Mouse (Mus musculus) myocyte (in vitro differentiated cells): ENCODE data around the gene Icam1. TPM values are rescaled to one million over a fixed set of nuclear protein-coding genes. Genes with fewer than 3 reads are reported as not detected.

Source experiments
- H3K27me3 ChIP-seq: one replicate; pipeline ENCODE4 v1.6.1; 2011; ENCODE audit not compliant: control insufficient read depth, insufficient read depth, insufficient read length
- H3K36me3 ChIP-seq: one replicate; pipeline ENCODE4 v1.6.1; 2011; ENCODE audit not compliant: control insufficient read depth, insufficient read depth
- H3K4me2 ChIP-seq: one replicate; pipeline ENCODE4 v1.6.1; 2011; ENCODE audit warnings: low read depth, control low read depth
- H3K4me3 ChIP-seq: one replicate; pipeline ENCODE4 v1.5.1; 2011; ENCODE audit warnings: mild to moderate bottlenecking, control low read depth, moderate library complexity
- H3K79me2 ChIP-seq: one replicate; pipeline ENCODE4 v1.6.1; 2011; ENCODE audit not compliant: control insufficient read depth, insufficient read depth
- H3ac ChIP-seq: one replicate; pipeline ENCODE4 v1.6.1; 2011; ENCODE audit not compliant: control insufficient read depth, insufficient read length
- CEBPB ChIP-seq: IDR thresholded peaks from 2 replicates; pipeline ENCODE4 v1.6.1; 2011; ENCODE audit warnings: mild to moderate bottlenecking, moderate library complexity; ENCODE audit not compliant: poor library complexity, insufficient read depth, severe bottlenecking
- E2F4 ChIP-seq: IDR thresholded peaks from one replicate; pipeline ENCODE4 v1.6.1; 2011; ENCODE audit warnings: mild to moderate bottlenecking, control low read depth, moderate library complexity; ENCODE audit not compliant: insufficient read depth
- MAX ChIP-seq: IDR thresholded peaks from one replicate; pipeline ENCODE4 v1.6.1; 2011; ENCODE audit warnings: low read depth, mild to moderate bottlenecking, control low read depth
- MYOD1 ChIP-seq, 3 experiments: IDR thresholded peaks; one replicate each; pipeline ENCODE4 v1.6.1; 2011; ENCODE audit warnings: control low read depth in 2 of 3, low read depth in 2 of 3, mild to moderate bottlenecking in 2 of 3, moderate library complexity in 1 of 3; ENCODE audit not compliant: insufficient read length in 2 of 3, control insufficient read depth in 1 of 3
- MYOG ChIP-seq, 3 experiments: IDR thresholded peaks; one replicate each; pipeline ENCODE4 v1.6.1; 2011; ENCODE audit warnings: control low read depth in 2 of 3, low read depth in 2 of 3, mild to moderate bottlenecking in 2 of 3; ENCODE audit not compliant: insufficient read length in 2 of 3, control insufficient read depth in 1 of 3, insufficient read depth in 1 of 3
- POLR2A ChIP-seq: IDR thresholded peaks from one replicate; pipeline ENCODE4 v1.6.1; 2011; ENCODE audit warnings: low read depth, mild to moderate bottlenecking, control low read depth, moderate library complexity; ENCODE audit not compliant: insufficient read length
- POLR2AphosphoS2 ChIP-seq: IDR thresholded peaks from one replicate; pipeline ENCODE4 v1.6.1; 2011; ENCODE audit warnings: low read depth, control low read depth; ENCODE audit not compliant: insufficient read length
- REST ChIP-seq: IDR thresholded peaks from one replicate; pipeline ENCODE4 v1.6.1; 2011; ENCODE audit warnings: mild to moderate bottlenecking, control low read depth, moderate library complexity; ENCODE audit not compliant: insufficient read depth, insufficient read length
- SRF ChIP-seq: IDR thresholded peaks from one replicate; pipeline ENCODE4 v1.6.1; 2011; ENCODE audit warnings: low read depth; ENCODE audit not compliant: control insufficient read depth, insufficient read length
- TCF12 ChIP-seq: IDR thresholded peaks from one replicate; pipeline ENCODE4 v1.6.1; 2011; ENCODE audit warnings: mild to moderate bottlenecking, control low read depth; ENCODE audit not compliant: poor library complexity, insufficient read depth, severe bottlenecking
- TCF3 ChIP-seq: IDR thresholded peaks from one replicate; pipeline ENCODE4 v1.6.1; 2011; ENCODE audit warnings: low read depth, control low read depth; ENCODE audit not compliant: insufficient read length
- USF1 ChIP-seq: IDR thresholded peaks from one replicate; pipeline ENCODE4 v1.6.1; 2011; ENCODE audit warnings: low read depth, mild to moderate bottlenecking, control low read depth, moderate library complexity
- polyA plus RNA-seq: library from polyadenylated mRNA; unstranded; fragments of >200 nt; fragmentation: generic; extraction: Trizol; gene quantifications from one replicate; pipeline ENCODE4 v1.2.1, GENCODE M21; 2012; ENCODE audit warnings: missing spikeins

The Icam1 gene
- polyA plus RNA-seq, 1 experiment, result 0.06 TPM

DNA sequence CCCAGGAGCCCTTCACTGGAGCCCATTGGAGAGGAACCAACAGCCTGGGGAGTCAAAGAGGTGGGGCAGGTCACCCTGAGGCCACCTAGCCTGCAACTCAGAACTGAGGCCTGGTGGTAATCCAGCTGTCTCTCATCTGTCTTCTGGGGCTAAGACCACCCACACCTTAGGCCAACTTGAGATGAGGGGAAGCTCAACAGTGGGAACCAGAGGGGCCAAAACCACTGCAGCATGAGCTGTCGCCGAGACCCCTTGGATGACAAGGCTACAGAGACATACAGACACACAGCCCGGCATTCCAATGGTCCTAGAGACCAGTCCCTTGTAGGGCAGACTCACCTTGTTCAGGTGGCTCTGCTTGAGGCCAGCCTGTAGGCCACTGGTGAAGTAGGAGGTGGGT, 59.8 kb downstream of the Icam1 start:
- no peak overlapping the region for H3ac ChIP-seq
- no peak overlapping the region for H3K4me3 ChIP-seq
- no peak overlapping the region for H3K4me2 ChIP-seq
- H3K36me3 ChIP-seq, result peaks cover 14% of the 10 kb centered on the region
- peaks cover 23% of the 10 kb centered on the region for H3K79me2 ChIP-seq
- no peaks in the 10 kb centered on the region for H3K27me3 ChIP-seq
- TF ChIP-seq MYOG (IDR thresholded peaks at IDR 0.05; ENCODE audit: control insufficient read depth in 1 of 3, insufficient read depth in 1 of 3, insufficient read length in 2 of 3, low read depth in 2 of 3) (no peak), CEBPB (no peak), POLR2AphosphoS2 (no peak), MYOD1 (IDR thresholded peaks at IDR 0.05; ENCODE audit: control insufficient read depth in 1 of 3, insufficient read length in 2 of 3, low read depth in 2 of 3) (no peak), TCF12 (no peak), SRF (no peak), E2F4 (no peak), REST (no peak), TCF3 (no peak), USF1 (no peak), MAX (no peak), POLR2A (no peak)

Other genes starting within 250 kb of the Icam1 start
- gene Col5a3, start 200.9 kb upstream of the Icam1 start, polyA plus RNA-seq, result 70.3 TPM
- gene Rdh8, start 197.5 kb upstream of the Icam1 start, polyA plus RNA-seq, result not detected
- gene A230050P20Rik, start 147.3 kb upstream of the Icam1 start, polyA plus RNA-seq, result 4.6 TPM
- gene Angptl6, start 136.3 kb upstream of the Icam1 start, polyA plus RNA-seq, result 12.6 TPM
- 44.3 TPM for gene Ppan, start 127.8 kb upstream of the Icam1 start, polyA plus RNA-seq
- gene Eif3g, start 117.4 kb upstream of the Icam1 start, polyA plus RNA-seq, result 202 TPM
- gene Dnmt1, start 56.1 kb upstream of the Icam1 start, polyA plus RNA-seq, result 22.1 TPM
- gene S1pr2, start 39.2 kb upstream of the Icam1 start, polyA plus RNA-seq, result 5.5 TPM
- gene Mrpl4, start 13.2 kb upstream of the Icam1 start, polyA plus RNA-seq, result 110 TPM
- gene Icam4, start 13.4 kb downstream of the Icam1 start, polyA plus RNA-seq, result 0.73 TPM
- gene Icam5, start 16.1 kb downstream of the Icam1 start, polyA plus RNA-seq, result 0.25 TPM
- 0.26 TPM for gene Zglp1, start 51.1 kb downstream of the Icam1 start, polyA plus RNA-seq
- 0.42 TPM for gene Gm49373, start 57.1 kb downstream of the Icam1 start, polyA plus RNA-seq
- 75.0 TPM for gene Fdx1l, start 57.6 kb downstream of the Icam1 start, polyA plus RNA-seq
- 2.2 TPM for gene Gm38431, start 76.0 kb downstream of the Icam1 start, polyA plus RNA-seq
- 24.6 TPM for gene Raver1, start 76.0 kb downstream of the Icam1 start, polyA plus RNA-seq
- 11.4 TPM for gene Tyk2, start 115.3 kb downstream of the Icam1 start, polyA plus RNA-seq
- gene Cdc37, start 134.0 kb downstream of the Icam1 start, polyA plus RNA-seq, result 288 TPM
- 3.6 TPM for gene Pde4a, start 149.7 kb downstream of the Icam1 start, polyA plus RNA-seq
- 34.1 TPM for gene Keap1, start 223.4 kb downstream of the Icam1 start, polyA plus RNA-seq
- 0.22 TPM for gene S1pr5, start 232.5 kb downstream of the Icam1 start, polyA plus RNA-seq
- gene Atg4d, start 249.3 kb downstream of the Icam1 start, polyA plus RNA-seq, result 39.8 TPM